Mouse (Mus musculus) liver, postnatal 0 days (tissue): Measurements from ENCODE around the gene Rgs2. TPM values are rescaled to one million over a fixed set of nuclear protein-coding genes. Genes with fewer than 3 reads are reported as not detected.

Source experiments
- ATAC-seq: fragments of 200-750 bp; cut with Nextera tagmentation; 2 replicates; pipeline ENCODE4 v1.8.0; 2017; ENCODE audit warnings: mild to moderate bottlenecking, moderate library complexity
- DNase-seq: peaks from one replicate; pipeline ENCODE4 v3.0.0-alpha.2; 2016
- H3K27ac ChIP-seq: fragments of 300-500 bp; sonication (generic); 2 replicates; pipeline ENCODE4 v1.5.1; 2014; ENCODE audit warnings: antibody characterized with exemption, moderate library complexity, mild to moderate bottlenecking, low read depth
- H3K27me3 ChIP-seq: fragments of 300-500 bp; sonication (generic); 2 replicates; pipeline ENCODE4 v1.6.1; 2014; ENCODE audit warnings: low read length, control low read depth, mixed read lengths; ENCODE audit not compliant: insufficient read depth
- H3K36me3 ChIP-seq: fragments of 300-500 bp; sonication (generic); replicated peaks from 2 replicates; pipeline ENCODE4 v1.6.1; 2014; ENCODE audit warnings: mild to moderate bottlenecking, control low read depth, low read length, moderate library complexity, mixed read lengths; ENCODE audit not compliant: insufficient read depth
- H3K4me1 ChIP-seq: fragments of 300-500 bp; sonication (generic); 2 replicates; pipeline ENCODE4 v1.6.1; 2014; ENCODE audit warnings: antibody characterized with exemption, mild to moderate bottlenecking, control low read depth; ENCODE audit not compliant: insufficient read depth
- H3K4me2 ChIP-seq: fragments of 300-500 bp; sonication (generic); 2 replicates; pipeline ENCODE4 v1.6.1; 2014; ENCODE audit warnings: low read depth, mild to moderate bottlenecking, low read length, moderate library complexity, mixed read lengths
- H3K4me3 ChIP-seq: fragments of 300-500 bp; sonication (generic); 2 replicates; pipeline ENCODE4 v1.5.1; 2014; ENCODE audit warnings: low read depth, low read length
- H3K9ac ChIP-seq: fragments of 300-500 bp; sonication (generic); replicated peaks from 2 replicates; pipeline ENCODE4 v1.6.1; 2014; ENCODE audit warnings: mild to moderate bottlenecking, moderate library complexity
- H3K9me3 ChIP-seq: fragments of 300-500 bp; sonication (generic); 2 replicates; pipeline ENCODE4 v1.6.1; 2016; ENCODE audit warnings: mild to moderate bottlenecking, control low read depth, low read length, mixed read lengths
- CTCF ChIP-seq: sonication (generic); IDR thresholded peaks from 2 replicates; pipeline ENCODE4 v1.5.1; 2016; ENCODE audit warnings: antibody characterized with exemption, low read depth
- EP300 ChIP-seq: IDR thresholded peaks from 2 replicates; pipeline ENCODE4 v1.6.1; 2016; ENCODE audit warnings: antibody characterized with exemption, low read depth, mild to moderate bottlenecking
- WGBS: fragments of 180-500 bp; shearing (Covaris S2); extraction: QIAGEN DNeasy Blood & Tissue Kit; methylation state at CpG from one replicate; pipeline ENCODE4 v1.1.7; 2014; ENCODE audit not compliant: insufficient replicate concordance; 5-methylcytosine and 5-hydroxymethylcytosine counted together
- polyA plus RNA-seq: library from polyadenylated mRNA; unstranded; fragments of >200 nt; fragmentation: Nextera tagmentation; extraction: Ambion mirVana; gene quantifications from 2 replicates; pipeline ENCODE4 v1.2.1, GENCODE M21; 2015

The Rgs2 gene
- polyA plus RNA-seq, 1 experiment from 2014 or later, result 27.8 TPM

DNA sequence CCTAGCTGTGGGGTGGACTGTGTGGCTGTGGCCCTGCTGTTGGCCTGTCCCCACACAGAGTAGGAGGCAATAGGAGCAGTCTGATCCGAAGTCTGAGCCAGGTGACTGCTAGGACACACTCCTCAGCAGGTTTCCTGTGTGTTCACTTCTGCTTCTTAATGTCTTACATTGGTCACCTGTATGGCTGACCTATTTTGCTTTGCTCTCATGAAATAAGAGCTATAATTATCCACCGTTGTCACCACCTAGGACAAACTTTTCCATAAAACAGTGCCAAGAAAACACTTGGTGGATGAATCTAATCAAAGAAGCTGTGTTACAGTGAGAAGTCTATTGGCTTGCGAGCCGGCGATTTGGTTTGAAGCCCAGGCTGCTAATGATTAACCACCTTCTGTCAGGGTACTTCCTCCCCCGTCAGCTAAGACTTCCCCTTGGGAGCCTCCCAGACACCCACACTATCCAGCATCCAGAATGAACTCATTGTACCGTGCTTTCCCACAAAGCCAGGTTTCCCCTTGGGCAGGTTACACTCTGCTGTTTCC is 14.5 kb upstream of the Rgs2 start:
- ATAC-seq (peak; percentile 15; the same call in 1 of the 2 replicates), DNase-seq (no peak)
- Histone ChIP-seq H3K36me3 (no peaks in the 10 kb centered on the region), H3K27ac (no peak overlapping the region), H3K4me2 (no peak overlapping the region; the same call in 1 of the 2 replicates), H3K4me3 (no peak overlapping the region), H3K4me1 (no peaks in the 10 kb centered on the region), H3K9me3 (no peaks in the 10 kb centered on the region), H3K27me3 (no peaks in the 10 kb centered on the region), H3K9ac (no peak overlapping the region)
- 17% methylated on average over 7 of the region's 7 CpGs for WGBS
- TF ChIP-seq EP300 (no peak), CTCF (no peak)

DNA sequence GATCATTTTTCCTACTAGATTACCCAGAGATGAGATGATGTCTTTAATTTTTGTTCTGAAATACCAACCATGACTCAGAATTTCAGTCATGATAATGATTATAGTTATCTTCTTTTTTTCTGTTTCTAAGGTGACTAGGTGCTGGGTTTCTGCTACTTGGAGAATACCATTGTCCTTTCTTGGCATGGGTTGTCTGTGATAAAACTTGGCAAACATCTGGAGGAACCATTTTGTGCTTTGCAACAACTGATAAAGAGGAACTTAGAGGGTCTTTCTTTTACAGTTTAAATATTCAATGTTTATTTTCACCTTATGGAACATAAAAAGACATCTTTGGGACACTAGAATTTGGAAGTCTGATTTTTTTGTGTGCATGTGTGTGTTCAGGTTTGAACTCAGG is 10.0 kb upstream of the Rgs2 start:
- no peak overlapping the region for H3K27ac ChIP-seq
- no peak overlapping the region for H3K4me3 ChIP-seq
- DNase-seq (no peak), ATAC-seq (no peak)
- no peak overlapping the region for H3K9ac ChIP-seq
- no peak for TF ChIP-seq EP300
- H3K9me3 ChIP-seq, result no peaks in the 10 kb centered on the region
- no peak overlapping the region for H3K4me2 ChIP-seq
- H3K36me3 ChIP-seq, result no peaks in the 10 kb centered on the region
- no peaks in the 10 kb centered on the region for H3K27me3 ChIP-seq
- no peaks in the 10 kb centered on the region for H3K4me1 ChIP-seq

DNA sequence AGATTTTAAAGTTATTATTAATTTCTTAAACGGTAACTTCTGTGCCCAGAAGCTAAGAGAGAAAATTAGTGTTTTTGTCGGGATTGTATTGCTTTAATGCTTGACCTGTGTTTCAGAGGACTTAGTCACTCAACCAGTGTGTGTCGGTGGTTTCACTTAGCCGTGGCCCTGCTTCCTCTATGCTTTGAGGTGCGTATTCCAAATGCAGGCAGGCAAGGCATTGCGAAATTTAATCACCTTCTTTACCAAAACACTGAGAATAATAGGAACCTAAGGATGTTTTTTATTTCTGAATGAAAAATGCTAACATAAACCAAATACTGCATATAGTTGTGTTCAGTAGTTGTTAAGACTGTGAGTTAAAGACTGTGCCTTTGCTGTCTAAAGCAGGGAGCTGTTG is 3.4 kb upstream of the Rgs2 start:
- Histone ChIP-seq H3K36me3 (no peaks in the 10 kb centered on the region), H3K9me3 (no peaks in the 10 kb centered on the region), H3K4me2 (0 out of 2 replicates have a peak overlapping the region, but pooled peaks have one; percentile 8), H3K4me1 (0 out of 2 replicates have a peak, but pooled peaks cover 3% of the 10 kb centered on the region), H3K4me3 (no peak overlapping the region), H3K27me3 (no peaks in the 10 kb centered on the region), H3K27ac (no peak overlapping the region), H3K9ac (no peak overlapping the region)
- 33% methylated on average over 6 of the region's 6 CpGs for WGBS
- TF ChIP-seq CTCF (no peak), EP300 (no peak)
- no peak for ATAC-seq
- no peak for DNase-seq

DNA sequence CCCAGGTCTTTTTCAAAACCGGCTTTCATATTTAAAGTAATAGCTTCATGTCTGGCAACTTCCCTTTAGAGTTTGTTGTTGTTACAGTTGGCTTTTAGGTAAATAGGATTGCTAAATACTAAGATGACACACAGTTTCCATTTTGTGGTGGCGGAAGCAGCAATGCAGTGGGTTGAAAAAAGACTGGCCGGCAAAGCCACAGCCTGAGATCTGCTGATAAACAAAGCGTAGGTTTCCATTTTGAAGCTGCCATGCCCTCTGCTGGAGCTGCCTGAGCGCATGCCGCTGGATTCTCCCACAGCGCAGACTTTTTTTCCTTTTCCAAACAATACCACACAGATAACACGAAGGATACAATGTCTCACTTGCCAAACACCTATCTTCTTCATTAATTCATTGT is 2.6 kb upstream of the Rgs2 start:
- DNase-seq (peak; percentile 76), ATAC-seq (peak; percentile 33)
- Histone ChIP-seq H3K9me3 (no peaks in the 10 kb centered on the region), H3K27ac (no peak overlapping the region), H3K4me3 (0 out of 2 replicates have a peak overlapping the region, but pooled peaks have one; percentile 0), H3K4me2 (peak overlapping the region; percentile 36), H3K36me3 (peaks cover 7% of the 10 kb centered on the region), H3K9ac (no peak overlapping the region), H3K4me1 (peaks cover 8% of the 10 kb centered on the region; the same call in 1 of the 2 replicates), H3K27me3 (no peaks in the 10 kb centered on the region)
- TF ChIP-seq EP300 (peak; percentile 46; the same call in 1 of the 2 replicates), CTCF (peak; percentile 86)
- 2% methylated on average over 8 of the region's 8 CpGs for WGBS

DNA sequence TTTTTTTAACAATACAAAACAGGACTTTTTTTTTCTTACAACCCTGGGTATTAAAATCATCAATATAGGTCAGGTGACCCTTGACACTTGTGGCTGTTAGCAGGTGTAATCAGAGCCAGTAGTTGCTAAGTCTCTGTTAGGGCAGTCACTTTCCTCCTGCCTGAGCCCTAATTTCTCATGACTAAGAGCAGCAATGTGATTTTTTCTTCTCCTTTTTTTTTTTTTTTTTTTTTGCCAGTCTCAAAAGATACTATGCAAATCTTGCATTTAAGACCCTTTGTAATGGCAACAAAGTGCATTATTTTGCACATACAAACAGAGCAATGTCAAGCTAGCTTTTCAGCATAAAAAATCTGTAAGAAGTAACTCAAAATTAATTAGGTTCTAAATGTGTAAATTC is 1.7 kb upstream of the Rgs2 start:
- ATAC-seq, result no peak
- Histone ChIP-seq H3K4me1 (peaks cover 17% of the 10 kb centered on the region; the same call in 1 of the 2 replicates), H3K4me3 (no peak overlapping the region), H3K4me2 (no peak overlapping the region), H3K27ac (no peak overlapping the region), H3K9ac (no peak overlapping the region), H3K9me3 (no peaks in the 10 kb centered on the region), H3K27me3 (no peaks in the 10 kb centered on the region), H3K36me3 (peaks cover 14% of the 10 kb centered on the region)
- no peak for TF ChIP-seq EP300
- TF ChIP-seq CTCF, result no peak
- DNase-seq, result no peak

DNA sequence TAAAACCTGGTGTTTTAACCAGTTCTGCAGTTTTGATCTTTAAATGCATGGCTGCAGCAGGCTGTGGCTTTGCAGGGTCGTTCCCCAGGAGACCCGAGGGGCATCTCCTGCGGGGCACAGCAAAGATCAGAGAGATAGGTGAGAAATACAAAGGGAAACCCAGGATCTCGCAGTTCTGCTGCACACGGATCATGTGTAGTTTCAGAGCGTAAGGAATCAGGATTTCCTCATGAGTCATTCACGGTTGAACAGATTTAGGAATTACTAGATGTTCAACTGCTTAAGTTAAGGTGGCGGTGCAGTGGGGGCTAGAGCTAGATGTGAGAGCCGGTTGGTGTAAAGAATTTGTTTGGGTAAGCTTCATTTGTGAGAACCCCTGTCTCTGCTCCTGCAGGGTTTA is 780 bp upstream of the Rgs2 start:
- H3K9ac ChIP-seq, result peak overlapping the region; percentile 39
- ATAC-seq (no peak), DNase-seq (no peak)
- peak overlapping the region; percentile 74 for H3K4me2 ChIP-seq
- no peaks in the 10 kb centered on the region for H3K27me3 ChIP-seq
- peak overlapping the region; percentile 87 for H3K4me3 ChIP-seq
- H3K4me1 ChIP-seq, result peaks cover 23% of the 10 kb centered on the region
- TF ChIP-seq EP300 (no peak), CTCF (no peak)
- peaks cover 14% of the 10 kb centered on the region for H3K36me3 ChIP-seq
- H3K27ac ChIP-seq, result peak overlapping the region; percentile 25; the same call in 1 of the 2 replicates
- WGBS, result 6% methylated on average over 9 of the region's 9 CpGs
- no peaks in the 10 kb centered on the region for H3K9me3 ChIP-seq
